Mouse (Mus musculus): ENCODE data around the gene Arl16.

DNA sequence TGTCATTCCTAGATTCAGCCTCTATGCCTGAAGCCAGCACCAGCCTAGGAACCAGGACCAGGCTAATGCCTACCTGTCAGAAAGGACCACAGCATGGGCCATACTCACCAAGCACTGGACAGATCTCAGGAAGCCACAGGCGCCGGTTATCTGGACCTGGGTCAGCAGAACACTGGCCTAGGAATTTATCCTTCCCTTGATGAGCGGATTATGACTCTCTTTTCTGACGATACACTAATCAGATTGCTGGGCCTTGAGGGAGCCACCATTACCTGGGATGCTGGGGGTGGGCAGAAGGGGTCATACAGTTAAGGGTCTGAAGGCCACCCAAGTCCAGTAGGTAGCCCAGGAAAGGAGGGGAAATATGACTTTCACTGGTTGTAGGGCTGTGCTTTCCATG is 14.1 kb downstream of the Arl16 start, which contains the start of gene Pde6g:
- TF ChIP-seq POLR2A (IDR thresholded peaks at IDR 0.05; ENCODE audit: low read depth, low read length): no peak
- TF ChIP-seq CTCF (IDR thresholded peaks at IDR 0.05; ENCODE audit: extremely low read depth, insufficient read depth, insufficient read length, insufficient replicate concordance): no peak
